Mouse (Mus musculus) hindbrain, embryonic 11.5 days (tissue): ENCODE measurements around the gene Hey2. TPM values are rescaled to one million over a fixed set of nuclear protein-coding genes. Genes with fewer than 3 reads are reported as not detected.
A peak's percentile ranks its signal among the peaks of the same experiment; 100 is the strongest.

Source experiments
- ATAC-seq: fragments of 200-750 bp; cut with Nextera tagmentation; 2 replicates; pipeline ENCODE4 v1.8.0; 2017; ENCODE audit warnings: mild to moderate bottlenecking, moderate TSS enrichment, moderate library complexity; ENCODE audit not compliant: low FRiP score
- DNase-seq: peaks from one replicate; pipeline ENCODE4 v3.0.0-alpha.2; 2015; ENCODE audit warnings: low spot score
- H3K27ac ChIP-seq: fragments of 300-500 bp; sonication (generic); 2 replicates; pipeline ENCODE4 v1.5.1; 2014; ENCODE audit warnings: mild to moderate bottlenecking, low read depth, low read length
- H3K27me3 ChIP-seq: fragments of 300-500 bp; sonication (generic); 2 replicates; pipeline ENCODE4 v1.6.1; 2014; ENCODE audit warnings: mild to moderate bottlenecking, low read length, moderate library complexity, mixed read lengths; ENCODE audit not compliant: control insufficient read depth, insufficient read depth
- H3K36me3 ChIP-seq: fragments of 300-500 bp; sonication (generic); 2 replicates; pipeline ENCODE4 v1.6.1; 2014; ENCODE audit warnings: mild to moderate bottlenecking, low read length, moderate library complexity, mixed read lengths; ENCODE audit not compliant: control insufficient read depth, insufficient read depth
- H3K4me1 ChIP-seq: fragments of 300-500 bp; sonication (generic); replicated peaks from 2 replicates; pipeline ENCODE4 v1.6.1; 2014; ENCODE audit warnings: low read length, mixed read lengths; ENCODE audit not compliant: control insufficient read depth, insufficient read depth
- H3K4me2 ChIP-seq: fragments of 300-500 bp; sonication (generic); replicated peaks from 2 replicates; pipeline ENCODE4 v1.6.1; 2014; ENCODE audit warnings: mild to moderate bottlenecking, low read depth, low read length
- H3K4me3 ChIP-seq: fragments of 300-500 bp; sonication (generic); 2 replicates; pipeline ENCODE4 v1.5.1; 2014; ENCODE audit warnings: low read depth, low read length
- H3K9ac ChIP-seq: fragments of 300-500 bp; sonication (generic); 2 replicates; pipeline ENCODE4 v1.6.1; 2014; ENCODE audit warnings: low read depth, low read length
- H3K9me3 ChIP-seq: fragments of 300-500 bp; sonication (generic); 2 replicates; pipeline ENCODE4 v1.6.1; 2016; ENCODE audit warnings: low read length; ENCODE audit not compliant: control insufficient read depth
- WGBS: fragments of 180-500 bp; shearing (Covaris S2); extraction: QIAGEN DNeasy Blood & Tissue Kit; methylation state at CpG from one replicate; pipeline ENCODE4 v1.1.7; 2014; 5-methylcytosine and 5-hydroxymethylcytosine counted together
- polyA plus RNA-seq: library from polyadenylated mRNA; unstranded; fragments of >200 nt; fragmentation: Nextera tagmentation; extraction: Ambion mirVana; gene quantifications from 2 replicates; pipeline ENCODE4 v1.2.1, GENCODE M21; 2014

Gene Hey2
- polyA plus RNA-seq: 4.9 and 7.3 TPM in 2 replicates

DNA sequence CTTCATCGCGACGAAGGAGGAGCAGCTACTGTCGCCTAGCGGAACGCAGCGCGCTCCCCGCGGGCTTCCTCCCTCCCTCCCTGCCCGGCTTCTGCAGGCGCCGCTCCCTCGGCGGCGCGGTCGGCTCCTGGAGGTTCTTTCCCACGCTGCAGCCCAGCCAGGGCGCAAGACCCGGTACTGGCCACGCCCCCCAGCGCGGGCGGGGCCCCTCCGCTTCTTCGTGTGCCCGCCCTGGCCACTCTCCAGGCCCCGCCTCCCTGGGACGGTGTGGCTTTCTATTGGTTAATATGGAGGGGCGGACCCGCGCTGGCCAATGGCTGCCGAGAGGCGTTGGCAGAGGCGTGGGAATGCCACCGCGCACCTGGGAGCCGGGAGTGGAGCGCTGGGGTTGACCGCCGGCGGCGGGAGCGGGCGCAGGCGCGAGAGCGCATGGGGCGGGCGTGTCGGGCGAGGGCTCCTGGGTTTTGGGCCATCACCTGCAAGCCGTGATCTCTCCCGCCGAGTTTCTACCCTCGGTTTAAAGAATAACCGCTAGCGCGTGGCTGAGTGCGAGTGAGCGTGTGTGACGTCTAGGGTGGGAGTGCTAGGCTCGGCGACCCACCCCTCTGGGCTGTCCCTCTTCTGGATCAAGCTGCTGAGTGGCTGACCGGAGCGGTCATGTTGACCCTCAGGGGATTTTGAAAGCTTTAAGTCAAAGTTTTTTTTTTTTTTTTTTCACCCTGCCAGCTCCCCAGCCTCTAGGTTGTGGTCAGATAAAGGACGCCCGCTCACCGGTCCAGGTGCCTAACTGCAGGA is at the start of gene Hey2:
Gene Hey2, minus strand, starts transcription at position 159 of the 795 bp plus-strand sequence.
- H3K9me3 ChIP-seq: no peaks in the 10 kb centered on the region
- H3K4me1 ChIP-seq: no peaks in the 10 kb centered on the region; the same call in 1 of the 2 replicates
- H3K36me3 ChIP-seq: no peaks in the 10 kb centered on the region
- H3K27ac ChIP-seq: 0 out of 2 replicates have a peak within 1 kb of the TSS, but pooled peaks have one; percentile 7
- ATAC-seq (peak; percentile 99), DNase-seq (peak; percentile 99)
- WGBS: under 1% methylated on average over 66 of the region's 70 CpGs
- H3K27me3 ChIP-seq: peaks cover 16% of the 10 kb centered on the region
- peak within 1 kb of the TSS; percentile 52; the same call in 1 of the 2 replicates for H3K9ac ChIP-seq
- peak within 1 kb of the TSS; percentile 88 for H3K4me2 ChIP-seq
- H3K4me3 ChIP-seq: peak within 1 kb of the TSS; percentile 61

GRCm38 (mm10) chr10:30883085-30883760 is 40.6 kb upstream of the Hey2 start:
- Histone ChIP-seq H3K9me3 (no peaks in the 10 kb centered on the region), H3K4me2 (no peak overlapping the region), H3K4me3 (no peak overlapping the region), H3K9ac (no peak overlapping the region), H3K36me3 (no peaks in the 10 kb centered on the region), H3K27me3 (no peaks in the 10 kb centered on the region), H3K27ac (no peak overlapping the region), H3K4me1 (no peaks in the 10 kb centered on the region)
- no peak for DNase-seq
- ATAC-seq: peak; percentile 47; the same call in 1 of the 2 replicates
- WGBS: 47% methylated on average over 4 of the region's 4 CpGs

DNA sequence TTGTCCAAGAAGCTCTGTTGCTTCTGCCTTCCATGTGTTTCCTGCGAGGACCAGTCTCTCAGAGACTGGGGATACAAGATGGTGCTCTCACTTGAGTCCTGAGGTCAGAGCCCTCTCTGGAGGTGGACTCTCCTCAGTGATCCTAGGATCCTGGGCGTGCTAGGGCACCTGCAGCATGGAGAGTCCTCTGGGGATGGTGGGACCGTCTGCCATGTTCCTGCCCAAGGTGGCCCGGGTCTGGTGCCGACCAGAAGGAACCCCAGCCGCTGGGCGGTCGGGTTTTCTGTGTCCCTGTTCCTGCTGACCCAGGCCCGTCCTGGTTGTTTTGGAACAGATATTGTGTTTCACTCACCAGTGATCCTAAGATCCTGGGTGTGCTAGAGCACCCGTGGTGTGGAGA is 38.5 kb upstream of the Hey2 start:
- H3K9ac ChIP-seq: no peak overlapping the region
- H3K9me3 ChIP-seq: no peaks in the 10 kb centered on the region
- no peaks in the 10 kb centered on the region for H3K27me3 ChIP-seq
- no peak overlapping the region for H3K4me2 ChIP-seq
- DNase-seq (no peak), ATAC-seq (no peak)
- no peaks in the 10 kb centered on the region for H3K36me3 ChIP-seq
- H3K4me3 ChIP-seq: no peak overlapping the region
- no peak overlapping the region for H3K27ac ChIP-seq
- 84% methylated on average over 10 of the region's 10 CpGs for WGBS
- no peaks in the 10 kb centered on the region for H3K4me1 ChIP-seq

GRCm38 (mm10) chr10:30845101-30845825 is 2.7 kb upstream of the Hey2 start:
- 13% methylated on average over 13 of the region's 13 CpGs for WGBS
- DNase-seq (peak; percentile 18), ATAC-seq (no peak)
- H3K9me3 ChIP-seq: no peaks in the 10 kb centered on the region
- H3K4me1 ChIP-seq: no peaks in the 10 kb centered on the region; the same call in 1 of the 2 replicates
- no peak overlapping the region for H3K4me2 ChIP-seq
- no peaks in the 10 kb centered on the region for H3K36me3 ChIP-seq
- H3K9ac ChIP-seq: no peak overlapping the region
- no peak overlapping the region for H3K27ac ChIP-seq
- H3K4me3 ChIP-seq: no peak overlapping the region
- peaks cover 16% of the 10 kb centered on the region for H3K27me3 ChIP-seq

DNA sequence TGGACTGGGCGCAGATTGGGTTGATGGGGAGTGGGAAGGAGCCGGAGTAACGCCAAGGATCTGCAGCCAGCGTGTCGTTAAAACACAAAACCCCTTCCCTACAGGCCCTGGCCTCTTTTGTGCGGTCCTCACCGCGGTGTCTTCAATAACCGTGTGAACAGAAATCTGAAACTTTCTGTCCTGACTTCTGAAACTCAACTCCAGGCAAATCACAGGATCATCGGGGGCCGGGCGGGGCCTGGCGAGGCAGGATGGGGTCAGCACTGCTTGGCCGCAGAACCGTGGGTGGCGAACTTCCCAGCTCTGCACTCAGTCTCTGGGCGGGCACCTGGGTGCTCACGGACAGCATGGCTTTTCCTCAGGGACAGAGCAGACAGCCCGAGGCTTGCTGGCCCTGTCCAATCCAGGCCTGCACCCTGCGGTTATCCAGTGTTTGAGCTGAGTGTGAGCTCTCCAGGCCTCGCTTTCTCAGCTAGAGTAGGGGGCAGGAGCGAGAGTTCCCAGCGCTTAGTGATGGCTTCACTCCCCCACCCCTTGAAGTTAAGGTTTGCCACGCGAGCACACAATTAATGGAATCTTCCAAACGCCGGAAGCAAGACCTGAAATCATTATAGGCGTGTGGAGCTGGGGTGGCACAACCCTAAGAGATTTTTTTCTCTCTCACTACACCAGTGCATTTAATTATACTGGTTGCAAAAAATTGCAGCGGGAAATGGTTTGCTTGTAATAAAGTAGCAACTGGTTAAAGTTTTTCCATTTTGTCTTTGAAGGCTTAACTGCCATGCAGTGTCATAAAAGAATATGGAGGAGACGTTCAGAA is 1.8 kb upstream of the Hey2 start:
- H3K27me3 ChIP-seq: peaks cover 16% of the 10 kb centered on the region
- peak; percentile 17 for ATAC-seq
- 1% methylated on average over 30 of the region's 30 CpGs for WGBS
- DNase-seq: peak; percentile 68
- H3K9ac ChIP-seq: no peak overlapping the region
- H3K27ac ChIP-seq: no peak overlapping the region
- no peaks in the 10 kb centered on the region for H3K9me3 ChIP-seq
- no peaks in the 10 kb centered on the region for H3K36me3 ChIP-seq
- peak overlapping the region; percentile 61 for H3K4me3 ChIP-seq
- peak overlapping the region; percentile 88 for H3K4me2 ChIP-seq
- no peaks in the 10 kb centered on the region; the same call in 1 of the 2 replicates for H3K4me1 ChIP-seq

DNA sequence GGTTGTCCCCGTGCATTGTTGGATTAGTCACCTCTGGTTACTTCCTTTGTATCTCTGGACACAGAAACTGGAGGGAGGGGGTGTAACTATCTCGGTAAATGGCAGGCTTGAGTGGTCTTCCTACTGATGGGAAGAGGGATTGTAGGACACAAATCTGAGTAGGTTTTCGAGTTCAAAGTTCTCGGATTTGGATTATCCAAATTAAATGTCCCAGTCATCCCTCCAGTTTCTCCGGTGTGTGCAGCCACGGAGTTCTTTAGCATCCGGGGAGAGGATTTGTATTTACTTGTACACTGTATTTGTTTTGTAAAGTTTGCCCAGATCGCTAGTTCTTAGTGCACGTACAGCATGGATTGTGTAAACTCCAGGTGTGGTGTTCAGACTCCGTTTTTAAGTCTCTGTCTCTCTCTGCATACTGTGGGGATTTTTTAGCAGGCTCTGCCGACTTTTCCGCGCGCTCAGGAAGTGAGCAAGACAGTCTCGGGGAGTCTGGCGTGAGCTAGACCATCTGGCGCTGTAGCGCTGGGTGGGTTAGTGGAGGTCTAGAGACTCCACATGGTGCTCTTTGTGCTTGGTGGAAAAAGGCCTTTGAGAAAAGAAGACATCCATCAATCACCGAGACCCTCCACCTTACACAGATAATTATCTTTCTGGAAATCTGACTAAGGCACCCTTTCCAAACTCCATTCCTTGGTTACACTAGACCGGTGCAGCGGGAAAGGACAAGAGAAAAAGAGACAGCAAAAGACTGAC is 1.0 kb upstream of the Hey2 start:
- WGBS: under 1% methylated on average over 21 of the region's 21 CpGs
- Histone ChIP-seq H3K27me3 (peaks cover 16% of the 10 kb centered on the region), H3K4me2 (peak overlapping the region; percentile 88), H3K27ac (no peak overlapping the region), H3K9ac (no peak overlapping the region), H3K36me3 (no peaks in the 10 kb centered on the region), H3K4me1 (no peaks in the 10 kb centered on the region; the same call in 1 of the 2 replicates), H3K4me3 (peak overlapping the region; percentile 61), H3K9me3 (no peaks in the 10 kb centered on the region)
- DNase-seq (peak; percentile 45), ATAC-seq (peak; percentile 36; the same call in 1 of the 2 replicates)

GRCm38 (mm10) chr10:30842228-30842627 is 373 bp downstream of the Hey2 start:
- Histone ChIP-seq H3K9me3 (no peaks in the 10 kb centered on the region), H3K4me3 (peak overlapping the region; percentile 61), H3K4me1 (no peaks in the 10 kb centered on the region; the same call in 1 of the 2 replicates), H3K27me3 (peaks cover 16% of the 10 kb centered on the region), H3K27ac (0 out of 2 replicates have a peak overlapping the region, but pooled peaks have one; percentile 7), H3K9ac (peak overlapping the region; percentile 52; the same call in 1 of the 2 replicates), H3K36me3 (no peaks in the 10 kb centered on the region), H3K4me2 (peak overlapping the region; percentile 88)
- WGBS: under 1% methylated on average over 29 of the region's 29 CpGs
- DNase-seq (no peak), ATAC-seq (peak; percentile 66)
